Mouse (Mus musculus): ENCODE data around the gene Fut2. TPM values are rescaled to one million over a fixed set of nuclear protein-coding genes. Genes with fewer than 3 reads are reported as not detected.
A peak's percentile ranks its signal among the peaks of the same experiment; 100 is the strongest.
"Not testable (repeated sequence)": the region's sequence is repeated elsewhere in the genome, so short reads cannot be mapped to it uniquely, and the experiment has no call there.

Fut2 gene
- total RNA-seq, 2 experiments from 2014 or later: 0.30 to 0.67 TPM

GRCm38 (mm10) chr7:45677627-45678295 is 11.6 kb upstream of the Fut2 start:
- no peak for DNase-seq (ENCODE audit: low spot score in 2 of 2)

- DNase-seq (ENCODE audit: low spot score in 2 of 2): no peak
These were observed 2.7 kb upstream of the Fut2 start for GRCm38 (mm10) chr7:45668921-45669320.

- DNase-seq (ENCODE audit: low spot score in 2 of 2): peak in 1 of 2 experiments; percentile 44
These were observed 1.6 kb upstream of the Fut2 start for GRCm38 (mm10) chr7:45667761-45668160.

- DNase-seq (ENCODE audit: low spot score in 2 of 2): no peak
These were observed 673 bp downstream of the Fut2 start for GRCm38 (mm10) chr7:45665303-45666138.

- DNase-seq (ENCODE audit: low spot score in 2 of 2): not testable (repeated sequence)
These were observed 4.5 kb downstream of the Fut2 start for GRCm38 (mm10) chr7:45661702-45662101.

GRCm38 (mm10) chr7:45660746-45661478 is 5.3 kb downstream of the Fut2 start:
- no peak for DNase-seq (ENCODE audit: low spot score in 2 of 2)

GRCm38 (mm10) chr7:45654424-45655047 is 11.7 kb downstream of the Fut2 start:
- DNase-seq (ENCODE audit: low spot score in 2 of 2): no peak

- DNase-seq (ENCODE audit: low spot score in 2 of 2): not testable (repeated sequence)
These were observed 15.7 kb downstream of the Fut2 start for GRCm38 (mm10) chr7:45650484-45650883.

GRCm38 (mm10) chr7:45649351-45649750 is 16.8 kb downstream of the Fut2 start:
- no peak for DNase-seq (ENCODE audit: low spot score in 2 of 2)

GRCm38 (mm10) chr7:45646671-45647070 is 19.5 kb downstream of the Fut2 start:
- DNase-seq (ENCODE audit: low spot score in 2 of 2): no peak

GRCm38 (mm10) chr7:45645591-45645971 is 20.6 kb downstream of the Fut2 start:
- DNase-seq (ENCODE audit: low spot score in 2 of 2): no peak

GRCm38 (mm10) chr7:45644872-45645590 is 21.2 kb downstream of the Fut2 start:
- no peak for DNase-seq (ENCODE audit: low spot score in 2 of 2)

GRCm38 (mm10) chr7:45644183-45644582 is 22.0 kb downstream of the Fut2 start:
- DNase-seq (ENCODE audit: low spot score in 2 of 2): peak; percentile 49 to 50

GRCm38 (mm10) chr7:45643441-45644178 is 22.6 kb downstream of the Fut2 start:
- DNase-seq (ENCODE audit: low spot score in 2 of 2): peak; percentile 88 to 94

GRCm38 (mm10) chr7:45642503-45643255 is 23.5 kb downstream of the Fut2 start:
- no peak for DNase-seq (ENCODE audit: low spot score in 2 of 2)

- no peak for DNase-seq (ENCODE audit: low spot score in 2 of 2)
These were observed 24.1 kb downstream of the Fut2 start for GRCm38 (mm10) chr7:45642083-45642482.

- DNase-seq (ENCODE audit: low spot score in 2 of 2): no peak
These were observed 24.7 kb downstream of the Fut2 start for GRCm38 (mm10) chr7:45641391-45642040.

GRCm38 (mm10) chr7:45640191-45640957 is 25.8 kb downstream of the Fut2 start:
- DNase-seq (ENCODE audit: low spot score in 2 of 2): no peak
